Mouse (Mus musculus) forebrain, embryonic 16.5 days (tissue): ENCODE results near the gene Lyrm9. TPM values are rescaled to one million over a fixed set of nuclear protein-coding genes. Genes with fewer than 3 reads are reported as not detected.
A peak's percentile ranks its signal among the peaks of the same experiment; 100 is the strongest.

Experiments
- ATAC-seq: fragments of 200-750 bp; cut with Nextera tagmentation; 2 replicates; pipeline ENCODE4 v1.8.0; 2017; ENCODE audit warnings: mild to moderate bottlenecking, moderate library complexity
- H3K27ac ChIP-seq: fragments of 300-500 bp; sonication (generic); 2 replicates; pipeline ENCODE4 v1.5.1; 2014; ENCODE audit warnings: low read length, control low read depth
- H3K27me3 ChIP-seq: fragments of 300-500 bp; sonication (generic); replicated peaks from 2 replicates; pipeline ENCODE4 v1.6.1; 2014; ENCODE audit warnings: low read length; ENCODE audit not compliant: control insufficient read depth, insufficient read depth
- H3K36me3 ChIP-seq: fragments of 300-500 bp; sonication (generic); 2 replicates; pipeline ENCODE4 v1.6.1; 2014; ENCODE audit not compliant: control insufficient read depth, insufficient read depth
- H3K4me1 ChIP-seq: fragments of 300-500 bp; sonication (generic); replicated peaks from 2 replicates; pipeline ENCODE4 v1.6.1; 2014; ENCODE audit warnings: low read length; ENCODE audit not compliant: control insufficient read depth, insufficient read depth
- H3K4me2 ChIP-seq: fragments of 300-500 bp; sonication (generic); 2 replicates; pipeline ENCODE4 v1.6.1; 2014; ENCODE audit warnings: mild to moderate bottlenecking, low read length, control low read depth
- H3K4me3 ChIP-seq: fragments of 300-500 bp; sonication (generic); replicated peaks from 2 replicates; pipeline ENCODE4 v1.5.1; 2014; ENCODE audit warnings: mild to moderate bottlenecking, low read length, control low read depth
- H3K9ac ChIP-seq: fragments of 300-500 bp; sonication (generic); replicated peaks from 2 replicates; pipeline ENCODE4 v1.6.1; 2014; ENCODE audit warnings: low read depth, low read length, control low read depth
- H3K9me3 ChIP-seq: fragments of 300-500 bp; sonication (generic); 2 replicates; pipeline ENCODE4 v1.6.1; 2016; ENCODE audit warnings: low read length; ENCODE audit not compliant: control insufficient read depth
- WGBS: fragments of 180-500 bp; shearing (Covaris S2); extraction: QIAGEN DNeasy Blood & Tissue Kit; methylation state at CpG from one replicate; pipeline ENCODE4 v1.1.7; 2014; 5-methylcytosine and 5-hydroxymethylcytosine counted together
- polyA plus RNA-seq: library from polyadenylated mRNA; unstranded; fragments of >200 nt; fragmentation: Nextera tagmentation; extraction: Ambion mirVana; gene quantifications from 2 replicates; pipeline ENCODE4 v1.2.1, GENCODE M21; 2015

The Lyrm9 gene
- polyA plus RNA-seq, 1 experiment from 2014 or later: 29.8 TPM

- Histone ChIP-seq H3K4me1 (peaks cover 7% of the 10 kb centered on the region; the same call in 1 of the 2 replicates), H3K4me3 (no peak overlapping the region), H3K36me3 (peaks cover 4% of the 10 kb centered on the region), H3K27me3 (no peaks in the 10 kb centered on the region), H3K4me2 (no peak overlapping the region), H3K9ac (no peak overlapping the region), H3K27ac (no peak overlapping the region), H3K9me3 (peaks cover 4% of the 10 kb centered on the region; the same call in 1 of the 2 replicates)
- ATAC-seq: no peak
- 84% methylated on average over 5 of the region's 5 CpGs for WGBS
These were observed 13.8 kb downstream of the Lyrm9 start for GRCm38 (mm10) chr11:78840141-78840540.

GRCm38 (mm10) chr11:78841987-78842386 is 15.6 kb downstream of the Lyrm9 start:
- Histone ChIP-seq H3K4me3 (no peak overlapping the region), H3K27me3 (no peaks in the 10 kb centered on the region), H3K9me3 (peaks cover 4% of the 10 kb centered on the region; the same call in 1 of the 2 replicates), H3K4me1 (peaks cover 7% of the 10 kb centered on the region; the same call in 1 of the 2 replicates), H3K9ac (no peak overlapping the region), H3K36me3 (peaks cover 4% of the 10 kb centered on the region), H3K27ac (no peak overlapping the region), H3K4me2 (no peak overlapping the region)
- no peak for ATAC-seq
- WGBS: 88% methylated on average over 8 of the region's 8 CpGs

- WGBS: 93% methylated on average over 4 of the region's 4 CpGs
- no peak overlapping the region for H3K9ac ChIP-seq
- H3K27ac ChIP-seq: no peak overlapping the region
- no peaks in the 10 kb centered on the region for H3K36me3 ChIP-seq
- H3K9me3 ChIP-seq: no peaks in the 10 kb centered on the region
- H3K4me2 ChIP-seq: no peak overlapping the region
- H3K4me1 ChIP-seq: no peaks in the 10 kb centered on the region
- ATAC-seq: no peak
- no peaks in the 10 kb centered on the region for H3K27me3 ChIP-seq
- H3K4me3 ChIP-seq: no peak overlapping the region
These were observed 20.2 kb downstream of the Lyrm9 start for GRCm38 (mm10) chr11:78846620-78847019.

- H3K9ac ChIP-seq: no peak overlapping the region
- no peak overlapping the region for H3K4me3 ChIP-seq
- no peak overlapping the region for H3K27ac ChIP-seq
- H3K4me1 ChIP-seq: no peaks in the 10 kb centered on the region
- no peak overlapping the region for H3K4me2 ChIP-seq
- H3K36me3 ChIP-seq: no peaks in the 10 kb centered on the region
- H3K9me3 ChIP-seq: no peaks in the 10 kb centered on the region
- H3K27me3 ChIP-seq: no peaks in the 10 kb centered on the region
- no peak for ATAC-seq
- WGBS: 73% methylated on average over 7 of the region's 7 CpGs
These were observed 21.8 kb downstream of the Lyrm9 start for GRCm38 (mm10) chr11:78847884-78848848.

GRCm38 (mm10) chr11:78849859-78850258 is 23.5 kb downstream of the Lyrm9 start:
- WGBS: 62% methylated on average over 3 of the region's 3 CpGs
- H3K27me3 ChIP-seq: no peaks in the 10 kb centered on the region
- no peak overlapping the region for H3K4me2 ChIP-seq
- no peaks in the 10 kb centered on the region for H3K4me1 ChIP-seq
- H3K36me3 ChIP-seq: no peaks in the 10 kb centered on the region
- H3K9ac ChIP-seq: no peak overlapping the region
- no peak overlapping the region for H3K27ac ChIP-seq
- no peaks in the 10 kb centered on the region for H3K9me3 ChIP-seq
- peak; percentile 45; the same call in 1 of the 2 replicates for ATAC-seq
- no peak overlapping the region for H3K4me3 ChIP-seq

- Histone ChIP-seq H3K4me3 (no peak overlapping the region), H3K9ac (no peak overlapping the region), H3K36me3 (no peaks in the 10 kb centered on the region), H3K27ac (no peak overlapping the region), H3K4me2 (no peak overlapping the region), H3K27me3 (no peaks in the 10 kb centered on the region), H3K9me3 (no peaks in the 10 kb centered on the region), H3K4me1 (no peaks in the 10 kb centered on the region)
- 30% methylated on average over 9 of the region's 9 CpGs for WGBS
- ATAC-seq: no peak
These were observed 25.0 kb downstream of the Lyrm9 start for GRCm38 (mm10) chr11:78851216-78851870.

GRCm38 (mm10) chr11:78851871-78852265 is 25.5 kb downstream of the Lyrm9 start:
- Histone ChIP-seq H3K27me3 (no peaks in the 10 kb centered on the region), H3K9me3 (no peaks in the 10 kb centered on the region), H3K27ac (no peak overlapping the region), H3K4me1 (no peaks in the 10 kb centered on the region), H3K4me3 (no peak overlapping the region), H3K9ac (no peak overlapping the region), H3K36me3 (no peaks in the 10 kb centered on the region), H3K4me2 (no peak overlapping the region)
- WGBS: 63% methylated on average over 6 of the region's 6 CpGs
- ATAC-seq: no peak

- H3K4me1 ChIP-seq: no peaks in the 10 kb centered on the region; the same call in 1 of the 2 replicates
- no peaks in the 10 kb centered on the region for H3K27me3 ChIP-seq
- H3K27ac ChIP-seq: no peak overlapping the region
- no peaks in the 10 kb centered on the region for H3K36me3 ChIP-seq
- no peaks in the 10 kb centered on the region for H3K9me3 ChIP-seq
- WGBS: 89% methylated on average over 11 of the region's 11 CpGs
- ATAC-seq: no peak
- H3K4me2 ChIP-seq: no peak overlapping the region
- H3K9ac ChIP-seq: no peak overlapping the region
- no peak overlapping the region for H3K4me3 ChIP-seq
These were observed 26.1 kb downstream of the Lyrm9 start for GRCm38 (mm10) chr11:78852529-78852928.

- Histone ChIP-seq H3K4me2 (no peak overlapping the region), H3K9me3 (no peaks in the 10 kb centered on the region), H3K4me1 (no peaks in the 10 kb centered on the region; the same call in 1 of the 2 replicates), H3K4me3 (no peak overlapping the region), H3K27me3 (no peaks in the 10 kb centered on the region), H3K9ac (no peak overlapping the region), H3K36me3 (no peaks in the 10 kb centered on the region), H3K27ac (no peak overlapping the region)
- 0 out of 2 replicates have a peak, but pooled peaks have one; percentile 36 for ATAC-seq
- WGBS: 9% methylated on average over 7 of the region's 7 CpGs
These were observed 29.9 kb downstream of the Lyrm9 start for GRCm38 (mm10) chr11:78856310-78856709.
